Mouse (Mus musculus): ENCODE results near the gene Tnfrsf12a. TPM values are rescaled to one million over a fixed set of nuclear protein-coding genes. Genes with fewer than 3 reads are reported as not detected.

Tnfrsf12a gene
- polyA plus RNA-seq, 1 experiment from 2014 or later, result 2.9 TPM

GRCm38 (mm10) chr17:23645894-23646293 lies 31.4 kb downstream of the Tnfrsf12a start:
- Histone ChIP-seq H3K27ac (ENCODE audit: low read depth, low read length) (no peak overlapping the region), H3K27me3 (replicated peaks; ENCODE audit: control insufficient read depth, insufficient read depth, low read length) (peaks cover 16% of the 10 kb centered on the region), H3K36me3 (ENCODE audit: control insufficient read depth, insufficient read depth, low read length) (no peaks in the 10 kb centered on the region), H3K4me2 (ENCODE audit: low read length) (no peak overlapping the region), H3K4me3 (ENCODE audit: low read depth, low read length) (no peak overlapping the region), H3K9me3 (replicated peaks; ENCODE audit: control insufficient read depth, low read length) (no peaks in the 10 kb centered on the region), H3K9ac (ENCODE audit: low read length) (no peak overlapping the region), H3K4me1 (ENCODE audit: control insufficient read depth, insufficient read depth, low read length) (peaks cover 6% of the 10 kb centered on the region; the same call in 1 of the 2 replicates)
- no peak for ATAC-seq
- 32% methylated on average over 10 of the region's 10 CpGs for WGBS
- DNase-seq (ENCODE audit: low spot score), result no peak

GRCm38 (mm10) chr17:23644613-23645495 lies 32.4 kb downstream of the Tnfrsf12a start, which contains the start of gene Mmp25:
TSS of gene Mmp25 (minus strand) at chr17:23645277.
- ATAC-seq, result 0 out of 2 replicates have a peak, but pooled peaks have one; percentile 15

GRCm38 (mm10) chr17:23631241-23631640 lies 46.0 kb downstream of the Tnfrsf12a start:
- Histone ChIP-seq H3K9ac (ENCODE audit: low read length) (no peak overlapping the region), H3K9me3 (replicated peaks; ENCODE audit: control insufficient read depth, low read length) (no peaks in the 10 kb centered on the region), H3K4me2 (ENCODE audit: low read length) (no peak overlapping the region), H3K27ac (ENCODE audit: low read depth, low read length) (no peak overlapping the region), H3K27me3 (replicated peaks; ENCODE audit: control insufficient read depth, insufficient read depth, low read length) (no peaks in the 10 kb centered on the region), H3K4me1 (ENCODE audit: control insufficient read depth, insufficient read depth, low read length) (no peaks in the 10 kb centered on the region), H3K4me3 (ENCODE audit: low read depth, low read length) (no peak overlapping the region), H3K36me3 (ENCODE audit: control insufficient read depth, insufficient read depth, low read length) (no peaks in the 10 kb centered on the region)
- 88% methylated on average over 8 of the region's 8 CpGs for WGBS
- ATAC-seq, result no peak
- no peak for DNase-seq (ENCODE audit: low spot score)

More at GRCm38 (mm10) chr17:23644613-23645495, 32.4 kb downstream of the Tnfrsf12a start, which contains the start of gene Mmp25:
- Histone ChIP-seq H3K4me1 (ENCODE audit: control insufficient read depth, insufficient read depth, low read length) (peaks cover 6% of the 10 kb centered on the region; the same call in 1 of the 2 replicates), H3K9me3 (replicated peaks; ENCODE audit: control insufficient read depth, low read length) (no peaks in the 10 kb centered on the region), H3K4me3 (ENCODE audit: low read depth, low read length) (peak within 1 kb of the TSS; percentile 30), H3K27me3 (replicated peaks; ENCODE audit: control insufficient read depth, insufficient read depth, low read length) (peaks cover 16% of the 10 kb centered on the region), H3K9ac (ENCODE audit: low read length) (peak within 1 kb of the TSS; percentile 48), H3K4me2 (ENCODE audit: low read length) (peak within 1 kb of the TSS; percentile 58), H3K36me3 (ENCODE audit: control insufficient read depth, insufficient read depth, low read length) (no peaks in the 10 kb centered on the region), H3K27ac (ENCODE audit: low read depth, low read length) (no peak within 1 kb of the TSS)
- 1% methylated on average over 58 of the region's 58 CpGs for WGBS
- DNase-seq (ENCODE audit: low spot score), result peak; percentile 13

- Histone ChIP-seq H3K27me3 (replicated peaks; ENCODE audit: control insufficient read depth, insufficient read depth, low read length) (no peaks in the 10 kb centered on the region), H3K27ac (ENCODE audit: low read depth, low read length) (no peak overlapping the region), H3K9ac (ENCODE audit: low read length) (peak overlapping the region; percentile 29; the same call in 1 of the 2 replicates), H3K36me3 (ENCODE audit: control insufficient read depth, insufficient read depth, low read length) (no peaks in the 10 kb centered on the region), H3K4me1 (ENCODE audit: control insufficient read depth, insufficient read depth, low read length) (no peaks in the 10 kb centered on the region), H3K9me3 (replicated peaks; ENCODE audit: control insufficient read depth, low read length) (no peaks in the 10 kb centered on the region), H3K4me2 (ENCODE audit: low read length) (peak overlapping the region; percentile 35), H3K4me3 (ENCODE audit: low read depth, low read length) (no peak overlapping the region)
- 18% methylated on average over 22 of the region's 22 CpGs for WGBS
- DNase-seq (ENCODE audit: low spot score) (peak; percentile 70), ATAC-seq (peak; percentile 86)
Measured at GRCm38 (mm10) chr17:23630195-23631020, 46.9 kb downstream of the Tnfrsf12a start.

- H3K4me3 ChIP-seq (ENCODE audit: low read depth, low read length), result no peak overlapping the region
- no peaks in the 10 kb centered on the region for H3K4me1 ChIP-seq (ENCODE audit: control insufficient read depth, insufficient read depth, low read length)
- no peak overlapping the region for H3K9ac ChIP-seq (ENCODE audit: low read length)
- ATAC-seq (no peak), DNase-seq (ENCODE audit: low spot score) (no peak)
- 33% methylated on average over 7 of the region's 7 CpGs for WGBS
- H3K36me3 ChIP-seq (ENCODE audit: control insufficient read depth, insufficient read depth, low read length), result no peaks in the 10 kb centered on the region
- H3K4me2 ChIP-seq (ENCODE audit: low read length), result no peak overlapping the region
- H3K27me3 ChIP-seq (replicated peaks; ENCODE audit: control insufficient read depth, insufficient read depth, low read length), result no peaks in the 10 kb centered on the region
- H3K27ac ChIP-seq (ENCODE audit: low read depth, low read length), result no peak overlapping the region
- no peaks in the 10 kb centered on the region for H3K9me3 ChIP-seq (replicated peaks; ENCODE audit: control insufficient read depth, low read length)
Measured at GRCm38 (mm10) chr17:23627813-23628212, 49.5 kb downstream of the Tnfrsf12a start.

Other genes with a start within 250 kb of the Tnfrsf12a start
- not detected in 2 replicates for gene Vmn2r117, start 197.8 kb downstream of the Tnfrsf12a start, polyA plus RNA-seq (2014; fragmentation: Nextera tagmentation; extraction: Ambion mirVana)
- 17.6 and 20.9 TPM in 2 replicates for gene Zfp213, start 113.2 kb downstream of the Tnfrsf12a start, polyA plus RNA-seq (2014; fragmentation: Nextera tagmentation; extraction: Ambion mirVana)
- 24.1 and 26.0 TPM in 2 replicates for gene Zfp13, start 78.0 kb downstream of the Tnfrsf12a start, polyA plus RNA-seq (2014; fragmentation: Nextera tagmentation; extraction: Ambion mirVana)
- gene Zscan10, start 76.6 kb downstream of the Tnfrsf12a start, polyA plus RNA-seq (2014; fragmentation: Nextera tagmentation; extraction: Ambion mirVana), result not detected in 2 replicates
- 0.62 and 0.90 TPM in 2 replicates for gene Mmp25, start 32.2 kb downstream of the Tnfrsf12a start, polyA plus RNA-seq (2014; fragmentation: Nextera tagmentation; extraction: Ambion mirVana)
- not detected in 2 replicates for gene Bicdl2, start 17.0 kb downstream of the Tnfrsf12a start, polyA plus RNA-seq (2014; fragmentation: Nextera tagmentation; extraction: Ambion mirVana)
- 107 and 112 TPM in 2 replicates for gene Hcfc1r1, start 3.9 kb downstream of the Tnfrsf12a start, polyA plus RNA-seq (2014; fragmentation: Nextera tagmentation; extraction: Ambion mirVana)
- 43.8 and 45.9 TPM in 2 replicates for gene Thoc6, start 3.6 kb downstream of the Tnfrsf12a start, polyA plus RNA-seq (2014; fragmentation: Nextera tagmentation; extraction: Ambion mirVana)
- gene Cldn6, start 1.8 kb upstream of the Tnfrsf12a start, polyA plus RNA-seq (2014; fragmentation: Nextera tagmentation; extraction: Ambion mirVana), result 0.24 and 0.25 TPM in 2 replicates
- 1.6 and 2.3 TPM in 2 replicates for gene Cldn9, start 6.6 kb upstream of the Tnfrsf12a start, polyA plus RNA-seq (2014; fragmentation: Nextera tagmentation; extraction: Ambion mirVana)
- not detected in 2 replicates for gene 1520401A03Rik, start 45.3 kb upstream of the Tnfrsf12a start, polyA plus RNA-seq (2014; fragmentation: Nextera tagmentation; extraction: Ambion mirVana)
- 18.0 and 23.1 TPM in 2 replicates for gene Pkmyt1, start 48.9 kb upstream of the Tnfrsf12a start, polyA plus RNA-seq (2014; fragmentation: Nextera tagmentation; extraction: Ambion mirVana)
- gene Paqr4, start 63.4 kb upstream of the Tnfrsf12a start, polyA plus RNA-seq (2014; fragmentation: Nextera tagmentation; extraction: Ambion mirVana), result 31.9 and 38.3 TPM in 2 replicates
- gene Kremen2, start 68.4 kb upstream of the Tnfrsf12a start, polyA plus RNA-seq (2014; fragmentation: Nextera tagmentation; extraction: Ambion mirVana), result 0.23 and 0.25 TPM in 2 replicates
- gene Flywch1, start 94.1 kb upstream of the Tnfrsf12a start, polyA plus RNA-seq (2014; fragmentation: Nextera tagmentation; extraction: Ambion mirVana), result 129 and 143 TPM in 2 replicates
- 36.9 and 44.2 TPM in 2 replicates for gene Flywch2, start 108.6 kb upstream of the Tnfrsf12a start, polyA plus RNA-seq (2014; fragmentation: Nextera tagmentation; extraction: Ambion mirVana)
- gene Srrm2, start 113.1 kb upstream of the Tnfrsf12a start, polyA plus RNA-seq (2014; fragmentation: Nextera tagmentation; extraction: Ambion mirVana), result 226 and 339 TPM in 2 replicates
- 1,202 and 1,508 TPM in 2 replicates for gene Elob, start 151.7 kb upstream of the Tnfrsf12a start, polyA plus RNA-seq (2014; fragmentation: Nextera tagmentation; extraction: Ambion mirVana)
- not detected in 2 replicates for gene Prss33, start 158.6 kb upstream of the Tnfrsf12a start, polyA plus RNA-seq (2014; fragmentation: Nextera tagmentation; extraction: Ambion mirVana)
- not detected in 2 replicates for gene Prss32, start 166.4 kb upstream of the Tnfrsf12a start, polyA plus RNA-seq (2014; fragmentation: Nextera tagmentation; extraction: Ambion mirVana)
- 0.31 and 0.66 TPM in 2 replicates for gene Prss41, start 166.7 kb upstream of the Tnfrsf12a start, polyA plus RNA-seq (2014; fragmentation: Nextera tagmentation; extraction: Ambion mirVana)
- not detected in 2 replicates for gene Prss21, start 190.6 kb upstream of the Tnfrsf12a start, polyA plus RNA-seq (2014; fragmentation: Nextera tagmentation; extraction: Ambion mirVana)
- gene Dcpp1, start 203.4 kb upstream of the Tnfrsf12a start, polyA plus RNA-seq (2014; fragmentation: Nextera tagmentation; extraction: Ambion mirVana), result not detected in 2 replicates
- gene Dcpp2, start 203.4 kb upstream of the Tnfrsf12a start, polyA plus RNA-seq (2014; fragmentation: Nextera tagmentation; extraction: Ambion mirVana), result not detected in 2 replicates
- gene Dcpp3, start 240.0 kb upstream of the Tnfrsf12a start, polyA plus RNA-seq (2014; fragmentation: Nextera tagmentation; extraction: Ambion mirVana), result not detected in 2 replicates